Mouse (Mus musculus): ENCODE measurements around the gene Trappc1.

DNA sequence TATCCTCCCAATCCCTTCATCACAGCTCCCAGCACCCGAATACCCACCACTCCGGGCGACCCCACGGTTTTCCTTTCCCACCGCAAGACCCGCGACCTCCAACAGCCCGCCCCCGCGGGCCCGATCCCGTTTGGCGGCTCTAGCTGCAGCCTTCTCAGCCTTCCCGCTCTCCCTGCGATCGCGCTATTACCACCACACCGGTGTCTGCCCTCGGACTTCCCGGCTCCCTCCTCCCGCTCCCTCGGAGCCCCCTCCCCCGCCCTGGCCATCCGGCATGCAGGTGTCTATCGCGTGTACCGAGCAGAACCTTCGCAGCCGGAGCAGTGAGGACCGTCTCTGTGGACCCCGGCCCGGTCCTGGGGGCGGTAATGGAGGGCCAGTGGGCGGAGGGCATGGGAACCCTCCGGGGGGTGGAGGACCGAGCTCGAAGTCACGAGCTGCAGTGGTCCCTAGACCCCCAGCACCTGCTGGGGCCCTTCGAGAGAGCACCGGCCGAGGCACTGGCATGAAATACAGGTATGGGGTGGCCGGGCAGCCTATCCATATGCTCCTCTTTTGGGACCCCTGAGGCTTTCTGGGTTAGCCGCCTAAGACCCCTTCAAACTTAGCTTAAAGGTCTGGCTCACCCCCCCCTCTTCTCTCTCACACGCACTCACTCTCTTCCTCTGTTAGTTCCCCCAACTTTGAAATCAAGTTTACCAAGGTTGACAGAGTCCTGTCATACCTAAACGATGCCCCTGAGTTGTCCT lies 2.8 kb downstream of the Trappc1 start:
- TF ChIP-seq POLR2A (IDR thresholded peaks at IDR 0.05; ENCODE audit: borderline replicate concordance, extremely low read depth, insufficient read depth, insufficient read length, poor library complexity, severe bottlenecking) (no peak), CTCF (IDR thresholded peaks at IDR 0.05; ENCODE audit: borderline replicate concordance, extremely low read depth, insufficient read depth, insufficient read length) (no peak)
